Mouse (Mus musculus) hindbrain, embryonic 13.5 days (tissue): ENCODE measurements at regions not wholly inside any gene's neighbourhood (a gene's known extent, or its start where the extent isn't known, plus 50 kb on each side); places are given as distances from the start of the nearest gene placed in this dataset.

Experiments
- ATAC-seq: fragments of 200-750 bp; cut with Nextera tagmentation; 2 replicates; pipeline ENCODE4 v1.8.0; 2017; ENCODE audit warnings: moderate TSS enrichment; ENCODE audit not compliant: low FRiP score
- H3K27ac ChIP-seq: fragments of 300-500 bp; sonication (generic); 2 replicates; pipeline ENCODE4 v1.5.1; 2015; ENCODE audit warnings: inconsistent platforms, mild to moderate bottlenecking, moderate library complexity
- H3K27me3 ChIP-seq: fragments of 300-500 bp; sonication (generic); 2 replicates; pipeline ENCODE4 v1.6.1; 2015; ENCODE audit warnings: mild to moderate bottlenecking, inconsistent platforms
- H3K36me3 ChIP-seq: fragments of 300-500 bp; sonication (generic); 2 replicates; pipeline ENCODE4 v1.6.1; 2015; ENCODE audit warnings: mild to moderate bottlenecking, inconsistent platforms
- H3K4me1 ChIP-seq: fragments of 300-500 bp; sonication (generic); replicated peaks from 2 replicates; pipeline ENCODE4 v1.6.1; 2015; ENCODE audit warnings: inconsistent platforms
- H3K4me2 ChIP-seq: fragments of 300-500 bp; sonication (generic); 2 replicates; pipeline ENCODE4 v1.6.1; 2015; ENCODE audit warnings: inconsistent platforms, mild to moderate bottlenecking, moderate library complexity
- H3K4me3 ChIP-seq: fragments of 300-500 bp; sonication (generic); 2 replicates; pipeline ENCODE4 v1.5.1; 2015; ENCODE audit warnings: mild to moderate bottlenecking, inconsistent platforms
- H3K9ac ChIP-seq: fragments of 300-500 bp; sonication (generic); 2 replicates; pipeline ENCODE4 v1.6.1; 2015; ENCODE audit warnings: mild to moderate bottlenecking, inconsistent platforms
- H3K9me3 ChIP-seq: fragments of 300-500 bp; sonication (generic); 2 replicates; pipeline ENCODE4 v1.6.1; 2016; ENCODE audit warnings: inconsistent platforms
- WGBS: fragments of 180-500 bp; shearing (Covaris S2); methylation state at CpG from one replicate; pipeline ENCODE4 v1.1.7; 2015; 5-methylcytosine and 5-hydroxymethylcytosine counted together

DNA sequence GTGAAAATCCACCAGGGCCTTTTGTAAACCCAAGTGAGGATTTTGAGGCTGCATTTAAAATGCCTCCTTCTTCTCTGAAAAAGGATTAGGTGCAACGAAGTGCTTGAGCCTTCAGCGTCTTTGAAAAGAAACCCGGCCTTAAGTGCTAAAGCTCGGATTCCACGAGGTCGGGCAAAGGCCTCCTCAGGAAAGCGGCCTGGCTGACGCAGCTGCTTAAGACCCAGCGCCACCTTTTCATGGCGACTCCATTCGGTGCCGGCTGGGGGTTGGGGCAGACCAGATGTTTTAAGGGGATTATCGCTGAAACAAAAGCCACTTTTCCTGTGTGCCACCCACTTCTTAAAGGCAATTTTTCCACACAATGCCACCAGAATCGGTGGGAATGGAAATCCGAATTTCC lies 61.6 kb upstream of the 4932438H23Rik start:
- Histone ChIP-seq H3K4me1 (no peaks in the 10 kb centered on the region), H3K27me3 (peaks cover 84% of the 10 kb centered on the region), H3K36me3 (no peaks in the 10 kb centered on the region), H3K4me3 (no peak overlapping the region), H3K9me3 (peaks cover 5% of the 10 kb centered on the region; the same call in 1 of the 2 replicates), H3K27ac (no peak overlapping the region), H3K4me2 (no peak overlapping the region), H3K9ac (no peak overlapping the region)
- no peak for ATAC-seq
- WGBS: 44% methylated on average over 15 of the region's 15 CpGs

GRCm38 (mm10) chr16:91160679-91161078 lies 64.6 kb upstream of the Olig2 start:
- Histone ChIP-seq H3K27me3 (peaks cover 100% of the 10 kb centered on the region), H3K27ac (no peak overlapping the region), H3K4me2 (no peak overlapping the region), H3K9me3 (peaks cover 5% of the 10 kb centered on the region; the same call in 1 of the 2 replicates), H3K9ac (no peak overlapping the region), H3K4me1 (no peaks in the 10 kb centered on the region), H3K4me3 (no peak overlapping the region), H3K36me3 (no peaks in the 10 kb centered on the region)
- no peak for ATAC-seq
- WGBS: 13% methylated on average over 8 of the region's 8 CpGs

GRCm38 (mm10) chr16:91161616-91162015 lies 63.6 kb upstream of the Olig2 start:
- Histone ChIP-seq H3K4me3 (no peak overlapping the region), H3K4me2 (no peak overlapping the region), H3K9ac (no peak overlapping the region), H3K27me3 (peaks cover 99% of the 10 kb centered on the region), H3K36me3 (no peaks in the 10 kb centered on the region), H3K9me3 (peaks cover 5% of the 10 kb centered on the region; the same call in 1 of the 2 replicates), H3K27ac (no peak overlapping the region), H3K4me1 (no peaks in the 10 kb centered on the region)
- WGBS: 86% methylated on average over 6 of the region's 6 CpGs
- ATAC-seq: no peak

GRCm38 (mm10) chr16:91162381-91162780 lies 62.9 kb upstream of the Olig2 start:
- no peak overlapping the region for H3K4me3 ChIP-seq
- H3K9ac ChIP-seq: no peak overlapping the region
- H3K27ac ChIP-seq: no peak overlapping the region
- 84% methylated on average over 6 of the region's 6 CpGs for WGBS
- no peaks in the 10 kb centered on the region for H3K4me1 ChIP-seq
- no peak for ATAC-seq
- H3K4me2 ChIP-seq: no peak overlapping the region
- peaks cover 5% of the 10 kb centered on the region; the same call in 1 of the 2 replicates for H3K9me3 ChIP-seq
- no peaks in the 10 kb centered on the region for H3K36me3 ChIP-seq
- H3K27me3 ChIP-seq: peaks cover 99% of the 10 kb centered on the region

DNA sequence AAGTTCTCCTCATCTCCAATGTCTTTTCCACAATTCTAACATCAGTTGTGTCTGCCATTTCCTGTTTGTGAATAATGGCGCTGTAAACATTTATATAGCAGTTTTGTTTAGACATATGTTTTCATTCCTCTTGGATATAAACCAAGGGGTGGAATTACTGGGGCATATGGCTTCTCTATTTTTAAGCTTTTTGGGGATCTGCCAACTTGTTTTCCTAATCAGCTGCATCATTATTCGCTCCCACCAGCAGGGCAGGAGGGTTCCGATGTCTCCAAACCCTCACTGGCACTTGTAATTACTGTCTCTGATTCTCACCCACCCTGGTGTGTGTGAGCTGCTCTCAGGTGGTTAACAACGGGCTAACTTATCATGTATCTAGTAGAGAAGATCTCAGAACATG lies 59.4 kb upstream of the Olig2 start:
- Histone ChIP-seq H3K4me3 (no peak overlapping the region), H3K27ac (no peak overlapping the region), H3K4me1 (peaks cover 8% of the 10 kb centered on the region; the same call in 1 of the 2 replicates), H3K27me3 (peaks cover 99% of the 10 kb centered on the region), H3K4me2 (no peak overlapping the region), H3K9me3 (no peaks in the 10 kb centered on the region), H3K36me3 (no peaks in the 10 kb centered on the region), H3K9ac (no peak overlapping the region)
- no peak for ATAC-seq
- 69% methylated on average over 4 of the region's 4 CpGs for WGBS

DNA sequence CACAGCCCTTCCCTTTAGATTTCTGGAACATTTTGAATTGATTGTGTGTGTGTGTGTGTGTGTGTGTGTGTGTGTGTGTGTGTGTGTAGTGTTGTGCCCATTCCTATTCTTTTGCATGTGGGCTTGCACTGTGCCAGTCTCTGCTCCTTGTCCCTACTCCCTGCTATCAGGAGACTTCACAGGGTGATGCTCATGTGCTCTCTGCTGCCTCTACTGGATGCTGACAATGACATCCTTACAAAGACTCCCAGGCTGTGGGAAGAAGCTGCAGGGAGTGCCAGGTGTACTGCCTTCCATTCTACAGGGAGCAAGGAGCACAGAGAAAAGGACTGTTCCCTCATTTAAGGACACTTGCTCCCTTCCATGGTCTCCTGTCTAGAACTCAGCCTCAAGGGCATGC lies 58.4 kb upstream of the Olig2 start:
- H3K27me3 ChIP-seq: peaks cover 99% of the 10 kb centered on the region
- no peak for ATAC-seq

GRCm38 (mm10) chr16:91168398-91168797 lies 56.9 kb upstream of the Olig2 start:
- ATAC-seq: no peak
- H3K27me3 ChIP-seq: peaks cover 99% of the 10 kb centered on the region
- peaks cover 17% of the 10 kb centered on the region for H3K4me1 ChIP-seq
- WGBS: 39% methylated on average over 7 of the region's 7 CpGs
- H3K27ac ChIP-seq: no peak overlapping the region
- no peak overlapping the region for H3K4me3 ChIP-seq
- no peak overlapping the region for H3K9ac ChIP-seq
- H3K4me2 ChIP-seq: no peak overlapping the region
- no peaks in the 10 kb centered on the region for H3K9me3 ChIP-seq
- H3K36me3 ChIP-seq: no peaks in the 10 kb centered on the region

More for the DNA sequence above, 58.4 kb upstream of the Olig2 start:
- H3K4me1 ChIP-seq: peaks cover 8% of the 10 kb centered on the region; the same call in 1 of the 2 replicates
- H3K27ac ChIP-seq: no peak overlapping the region
- H3K9ac ChIP-seq: no peak overlapping the region
- no peak overlapping the region for H3K4me2 ChIP-seq
- no peaks in the 10 kb centered on the region for H3K9me3 ChIP-seq
- no peaks in the 10 kb centered on the region for H3K36me3 ChIP-seq
- no peak overlapping the region for H3K4me3 ChIP-seq

GRCm38 (mm10) chr16:91169829-91170228 lies 55.4 kb upstream of the Olig2 start:
- Histone ChIP-seq H3K9me3 (no peaks in the 10 kb centered on the region), H3K36me3 (no peaks in the 10 kb centered on the region), H3K27me3 (peaks cover 99% of the 10 kb centered on the region), H3K4me3 (peak overlapping the region; percentile 10; the same call in 1 of the 2 replicates), H3K27ac (no peak overlapping the region), H3K4me1 (peaks cover 23% of the 10 kb centered on the region), H3K4me2 (peak overlapping the region; percentile 41), H3K9ac (0 out of 2 replicates have a peak overlapping the region, but pooled peaks have one; percentile 19)
- WGBS: 0% methylated on average over 16 of the region's 16 CpGs
- no peak for ATAC-seq

DNA sequence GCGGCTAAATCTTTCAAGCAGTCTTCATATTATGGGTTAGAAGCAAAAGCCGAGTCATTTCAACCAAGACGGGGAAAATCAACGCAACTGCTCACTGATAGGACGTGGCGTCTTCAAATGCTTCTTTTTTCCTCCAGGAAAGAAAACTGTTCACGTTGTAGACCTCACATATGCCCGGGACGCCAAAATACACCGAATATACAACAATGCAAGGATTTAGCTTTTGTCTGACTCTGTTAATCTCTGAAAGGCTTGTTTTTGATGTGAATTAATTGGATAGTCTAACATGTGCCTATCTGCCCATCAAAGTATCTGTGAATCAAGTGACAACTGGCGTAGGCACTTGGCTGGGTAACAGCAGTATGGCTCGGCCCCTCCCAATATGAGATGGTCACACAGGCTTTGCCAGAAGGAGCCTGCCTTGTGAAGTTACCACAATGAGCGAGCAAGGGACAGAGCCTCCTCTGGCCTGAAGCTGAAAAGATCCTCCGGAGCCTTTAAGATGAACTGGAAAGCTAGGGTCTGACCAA lies 53.3 kb upstream of the Olig2 start:
- no peak for ATAC-seq
- Histone ChIP-seq H3K36me3 (no peaks in the 10 kb centered on the region), H3K4me3 (no peak overlapping the region), H3K27me3 (peaks cover 100% of the 10 kb centered on the region), H3K9ac (no peak overlapping the region), H3K4me1 (peaks cover 34% of the 10 kb centered on the region), H3K4me2 (no peak overlapping the region), H3K9me3 (no peaks in the 10 kb centered on the region), H3K27ac (no peak overlapping the region)
- 77% methylated on average over 14 of the region's 14 CpGs for WGBS

- H3K27ac ChIP-seq: no peak overlapping the region
- no peak for ATAC-seq
- WGBS: 53% methylated on average over 9 of the region's 9 CpGs
- no peaks in the 10 kb centered on the region for H3K9me3 ChIP-seq
- no peaks in the 10 kb centered on the region for H3K36me3 ChIP-seq
- peaks cover 100% of the 10 kb centered on the region for H3K27me3 ChIP-seq
- H3K4me3 ChIP-seq: no peak overlapping the region
- H3K4me1 ChIP-seq: peaks cover 34% of the 10 kb centered on the region
- no peak overlapping the region for H3K4me2 ChIP-seq
- no peak overlapping the region for H3K9ac ChIP-seq
Observed at GRCm38 (mm10) chr16:91172510-91172909, 52.7 kb upstream of the Olig2 start.

DNA sequence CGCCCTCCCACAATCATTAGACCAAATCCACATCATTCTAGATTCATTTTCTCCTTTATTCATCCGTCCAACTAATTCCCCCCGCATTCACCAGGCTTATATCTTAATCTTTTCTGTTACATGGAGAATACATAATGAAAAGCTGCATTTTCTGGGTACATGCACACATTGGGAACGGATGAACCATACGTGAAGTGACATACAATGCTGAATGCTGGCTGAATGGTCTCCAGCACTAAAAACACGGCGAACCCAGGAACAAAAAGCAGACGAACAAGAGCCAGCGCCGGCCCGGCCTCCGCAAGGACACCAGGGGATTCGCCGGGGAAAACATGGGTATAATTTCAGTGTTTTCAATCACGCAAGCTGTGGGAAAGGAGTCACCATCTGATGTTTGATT lies 52.0 kb upstream of the Olig2 start:
- Histone ChIP-seq H3K27me3 (peaks cover 100% of the 10 kb centered on the region), H3K9me3 (no peaks in the 10 kb centered on the region), H3K27ac (no peak overlapping the region), H3K4me1 (peaks cover 34% of the 10 kb centered on the region), H3K4me3 (no peak overlapping the region), H3K36me3 (no peaks in the 10 kb centered on the region), H3K4me2 (no peak overlapping the region), H3K9ac (no peak overlapping the region)
- WGBS: 20% methylated on average over 15 of the region's 15 CpGs
- ATAC-seq: no peak

GRCm38 (mm10) chr16:91173870-91174278 lies 51.4 kb upstream of the Olig2 start:
- Histone ChIP-seq H3K27ac (no peak overlapping the region), H3K4me3 (no peak overlapping the region)

GRCm38 (mm10) chr16:91174401-91174800 lies 50.9 kb upstream of the Olig2 start:
- 58% methylated on average over 4 of the region's 4 CpGs for WGBS
- Histone ChIP-seq H3K36me3 (no peaks in the 10 kb centered on the region), H3K4me1 (peaks cover 34% of the 10 kb centered on the region), H3K4me3 (no peak overlapping the region), H3K9ac (no peak overlapping the region), H3K27ac (no peak overlapping the region), H3K27me3 (peaks cover 100% of the 10 kb centered on the region), H3K9me3 (no peaks in the 10 kb centered on the region), H3K4me2 (no peak overlapping the region)
- no peak for ATAC-seq

More at GRCm38 (mm10) chr16:91173870-91174278, 51.4 kb upstream of the Olig2 start:
- no peaks in the 10 kb centered on the region for H3K36me3 ChIP-seq
- WGBS: 14% methylated on average over 3 of the region's 3 CpGs
- no peaks in the 10 kb centered on the region for H3K9me3 ChIP-seq
- no peak overlapping the region for H3K4me2 ChIP-seq
- peak; percentile 49; the same call in 1 of the 2 replicates for ATAC-seq
- peaks cover 100% of the 10 kb centered on the region for H3K27me3 ChIP-seq
- H3K4me1 ChIP-seq: peaks cover 34% of the 10 kb centered on the region
- no peak overlapping the region for H3K9ac ChIP-seq
